Mouse (Mus musculus): ENCODE results near the gene Dcst2. TPM values are rescaled to one million over a fixed set of nuclear protein-coding genes. Genes with fewer than 3 reads are reported as not detected.

Dcst2 gene
- polyA plus RNA-seq, 1 experiment = not detected

DNA sequence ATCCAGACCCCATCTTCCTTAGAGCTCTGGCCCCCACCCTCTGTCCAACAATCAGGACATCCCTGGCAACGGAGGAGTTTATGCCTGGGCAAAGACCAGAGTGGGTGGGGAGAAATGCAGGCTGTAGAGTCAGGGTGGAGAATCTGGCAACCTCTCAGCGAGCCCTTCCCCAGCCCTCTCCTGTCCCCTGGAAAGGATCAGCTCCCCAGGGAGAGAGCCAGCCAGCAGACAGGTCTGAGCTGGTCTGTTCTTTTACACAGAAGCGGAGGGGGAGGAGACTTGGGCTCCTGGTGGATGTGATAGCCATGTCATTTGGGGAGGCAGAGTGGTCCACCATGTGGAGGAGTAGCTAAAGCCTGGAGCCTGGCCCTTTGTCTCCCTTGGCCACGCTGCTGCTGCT is 33.2 kb upstream of the Dcst2 start:
- H3K27me3 ChIP-seq (ENCODE audit: control insufficient read depth) = peaks cover 57% of the 10 kb centered on the region
- no peaks in the 10 kb centered on the region for H3K9me3 ChIP-seq (ENCODE audit: control insufficient read depth, low read length)
- H3K36me3 ChIP-seq (ENCODE audit: control insufficient read depth) = no peaks in the 10 kb centered on the region
- no peak overlapping the region for H3K4me3 ChIP-seq (replicated peaks)
- H3K4me1 ChIP-seq (ENCODE audit: control insufficient read depth) = peaks cover 5% of the 10 kb centered on the region
- TF ChIP-seq TAL1 (IDR thresholded peaks at IDR 0.05; ENCODE audit: low read length) (no peak), GATA1 (IDR thresholded peaks at IDR 0.05; ENCODE audit: low read length) (no peak)

DNA sequence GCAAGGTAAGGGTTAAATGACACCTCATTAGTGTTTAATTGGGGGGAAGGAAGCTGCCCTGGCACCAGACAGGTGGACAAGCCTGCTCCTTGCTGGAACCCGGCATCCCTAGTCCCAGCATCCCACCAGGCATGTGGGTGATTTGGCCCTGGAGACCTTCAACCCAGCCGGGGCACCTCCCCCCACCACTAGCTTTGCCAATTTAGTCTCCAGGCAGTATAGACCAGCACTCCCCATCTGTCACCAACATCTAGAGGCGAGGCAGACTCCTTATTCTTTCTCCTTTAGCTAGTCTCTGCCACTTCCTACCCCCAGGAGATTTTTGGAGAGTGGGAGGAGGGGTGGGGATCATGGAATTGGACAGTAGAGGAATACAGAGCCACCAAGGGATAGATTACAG is 31.4 kb upstream of the Dcst2 start:
- peaks cover 57% of the 10 kb centered on the region for H3K27me3 ChIP-seq (ENCODE audit: control insufficient read depth)
- peaks cover 5% of the 10 kb centered on the region for H3K4me1 ChIP-seq (ENCODE audit: control insufficient read depth)
- no peak for TF ChIP-seq TAL1 (IDR thresholded peaks at IDR 0.05; ENCODE audit: low read length)
- no peak for TF ChIP-seq GATA1 (IDR thresholded peaks at IDR 0.05; ENCODE audit: low read length)
- no peak overlapping the region for H3K4me3 ChIP-seq (replicated peaks)
- no peaks in the 10 kb centered on the region for H3K36me3 ChIP-seq (ENCODE audit: control insufficient read depth)
- H3K9me3 ChIP-seq (ENCODE audit: control insufficient read depth, low read length) = no peaks in the 10 kb centered on the region

DNA sequence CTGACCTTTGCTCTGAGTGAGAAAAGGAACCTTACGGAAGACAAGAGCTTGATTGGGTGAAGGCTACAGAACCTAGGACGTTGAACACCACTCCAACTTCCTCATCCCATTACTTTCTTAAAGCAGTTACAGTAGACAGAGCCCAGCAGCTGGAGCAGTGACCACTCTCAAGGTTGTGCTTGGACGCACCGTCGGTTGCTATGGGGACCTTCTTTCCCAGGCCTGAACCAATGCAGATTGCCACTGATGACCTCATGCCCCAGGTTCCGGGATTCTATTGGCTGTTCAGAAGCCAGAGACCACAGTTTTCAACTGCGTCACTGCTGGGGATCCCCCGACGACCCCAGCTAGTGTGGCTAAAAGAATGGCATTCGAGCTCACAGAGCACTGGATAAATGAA is 30.8 kb upstream of the Dcst2 start:
- Histone ChIP-seq H3K4me1 (ENCODE audit: control insufficient read depth) (peaks cover 3% of the 10 kb centered on the region), H3K36me3 (ENCODE audit: control insufficient read depth) (no peaks in the 10 kb centered on the region), H3K27me3 (ENCODE audit: control insufficient read depth) (peaks cover 52% of the 10 kb centered on the region), H3K9me3 (ENCODE audit: control insufficient read depth, low read length) (no peaks in the 10 kb centered on the region), H3K4me3 (replicated peaks) (no peak overlapping the region)
- no peak for TF ChIP-seq TAL1 (IDR thresholded peaks at IDR 0.05; ENCODE audit: low read length)
- no peak for TF ChIP-seq GATA1 (IDR thresholded peaks at IDR 0.05; ENCODE audit: low read length)

GRCm38 (mm10) chr3:89331561-89331960 is 30.2 kb upstream of the Dcst2 start:
- Histone ChIP-seq H3K36me3 (ENCODE audit: control insufficient read depth) (no peaks in the 10 kb centered on the region), H3K4me1 (ENCODE audit: control insufficient read depth) (peaks cover 2% of the 10 kb centered on the region; the same call in 1 of the 2 replicates), H3K27me3 (ENCODE audit: control insufficient read depth) (peaks cover 55% of the 10 kb centered on the region), H3K4me3 (replicated peaks) (no peak overlapping the region), H3K9me3 (ENCODE audit: control insufficient read depth, low read length) (no peaks in the 10 kb centered on the region)
- TF ChIP-seq TAL1 (IDR thresholded peaks at IDR 0.05; ENCODE audit: low read length) (no peak), GATA1 (IDR thresholded peaks at IDR 0.05; ENCODE audit: low read length) (no peak)

DNA sequence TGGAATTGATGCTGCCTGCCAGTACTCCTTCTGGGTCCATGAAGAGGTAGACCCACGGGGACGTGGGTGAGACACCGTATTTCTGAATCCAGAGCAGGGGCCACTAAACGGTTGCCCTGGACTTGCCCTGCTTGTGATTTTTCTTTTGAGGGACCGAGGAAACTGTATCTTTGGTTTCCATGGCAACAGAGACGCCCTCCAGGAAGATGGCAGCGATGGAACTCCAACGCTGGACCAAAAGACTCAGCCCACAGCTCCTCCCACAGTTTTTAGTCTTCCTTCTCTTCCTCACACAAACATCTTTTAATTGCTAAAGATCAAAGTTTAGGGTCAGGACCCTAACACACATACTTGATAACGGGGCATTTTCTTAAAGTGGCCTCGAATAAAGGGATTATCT is 29.8 kb upstream of the Dcst2 start:
- H3K27me3 ChIP-seq (ENCODE audit: control insufficient read depth) = peaks cover 57% of the 10 kb centered on the region
- H3K36me3 ChIP-seq (ENCODE audit: control insufficient read depth) = no peaks in the 10 kb centered on the region
- TF ChIP-seq GATA1 (IDR thresholded peaks at IDR 0.05; ENCODE audit: low read length) (no peak), TAL1 (IDR thresholded peaks at IDR 0.05; ENCODE audit: low read length) (no peak)
- no peaks in the 10 kb centered on the region for H3K9me3 ChIP-seq (ENCODE audit: control insufficient read depth, low read length)
- peaks cover 2% of the 10 kb centered on the region; the same call in 1 of the 2 replicates for H3K4me1 ChIP-seq (ENCODE audit: control insufficient read depth)
- no peak overlapping the region for H3K4me3 ChIP-seq (replicated peaks)

DNA sequence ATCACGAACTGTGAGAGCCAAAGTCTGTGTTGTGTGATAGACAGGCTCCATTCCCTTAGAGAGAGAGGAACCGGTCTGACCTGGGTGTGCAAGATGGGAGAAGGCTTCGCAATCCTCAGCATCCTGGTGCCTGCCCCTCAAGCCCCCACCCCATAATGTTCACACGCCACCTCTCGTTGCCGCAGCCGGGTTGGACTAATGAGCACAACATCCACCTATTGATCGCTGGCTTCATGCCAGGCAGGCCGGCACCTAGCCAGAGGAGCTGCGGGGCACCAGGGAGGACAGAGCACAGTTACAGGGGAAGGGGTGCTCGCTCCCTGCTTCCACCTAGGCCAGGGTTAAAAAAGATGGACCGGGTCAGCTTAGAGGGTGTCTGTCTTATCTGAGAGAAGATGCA is 29.3 kb upstream of the Dcst2 start:
- Histone ChIP-seq H3K4me3 (replicated peaks) (no peak overlapping the region), H3K4me1 (ENCODE audit: control insufficient read depth) (peaks cover 3% of the 10 kb centered on the region), H3K9me3 (ENCODE audit: control insufficient read depth, low read length) (no peaks in the 10 kb centered on the region), H3K36me3 (ENCODE audit: control insufficient read depth) (no peaks in the 10 kb centered on the region), H3K27me3 (ENCODE audit: control insufficient read depth) (peaks cover 58% of the 10 kb centered on the region)
- TF ChIP-seq TAL1 (IDR thresholded peaks at IDR 0.05; ENCODE audit: low read length) (no peak), GATA1 (IDR thresholded peaks at IDR 0.05; ENCODE audit: low read length) (no peak)

- H3K36me3 ChIP-seq (ENCODE audit: control insufficient read depth) = no peaks in the 10 kb centered on the region
- no peaks in the 10 kb centered on the region for H3K9me3 ChIP-seq (ENCODE audit: control insufficient read depth, low read length)
- H3K4me3 ChIP-seq (replicated peaks) = no peak overlapping the region
- no peak for TF ChIP-seq TAL1 (IDR thresholded peaks at IDR 0.05; ENCODE audit: low read length)
- H3K27me3 ChIP-seq (ENCODE audit: control insufficient read depth) = peaks cover 59% of the 10 kb centered on the region
- H3K4me1 ChIP-seq (ENCODE audit: control insufficient read depth) = peaks cover 9% of the 10 kb centered on the region
These were observed 28.7 kb upstream of the Dcst2 start for GRCm38 (mm10) chr3:89333053-89333452.

DNA sequence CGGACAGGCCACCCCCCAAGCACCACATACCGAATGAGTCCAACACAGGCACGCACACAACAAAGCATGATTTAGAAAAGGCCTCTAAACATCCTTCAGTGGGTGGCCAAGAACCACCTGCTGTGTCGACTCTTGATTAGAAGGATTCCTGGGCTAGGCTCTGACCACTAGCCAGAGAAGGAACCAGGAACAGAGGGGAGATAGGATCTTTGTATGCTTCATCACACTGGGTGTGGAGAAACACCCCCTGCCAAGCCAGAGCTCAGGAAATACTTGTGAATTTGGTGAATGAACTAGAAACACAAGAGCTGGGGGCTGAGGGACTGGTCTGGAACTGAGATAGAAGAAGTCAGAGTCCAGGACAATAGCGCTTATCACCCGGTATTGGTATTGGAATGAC is 25.2 kb upstream of the Dcst2 start:
- H3K9me3 ChIP-seq (ENCODE audit: control insufficient read depth, low read length) = no peaks in the 10 kb centered on the region
- TF ChIP-seq TAL1 (IDR thresholded peaks at IDR 0.05; ENCODE audit: low read length) = no peak
- no peak for TF ChIP-seq GATA1 (IDR thresholded peaks at IDR 0.05; ENCODE audit: low read length)
- H3K36me3 ChIP-seq (ENCODE audit: control insufficient read depth) = no peaks in the 10 kb centered on the region
- H3K4me1 ChIP-seq (ENCODE audit: control insufficient read depth) = peaks cover 11% of the 10 kb centered on the region
- no peak overlapping the region for H3K4me3 ChIP-seq (replicated peaks)
- peaks cover 45% of the 10 kb centered on the region for H3K27me3 ChIP-seq (ENCODE audit: control insufficient read depth)

GRCm38 (mm10) chr3:89337062-89337720 is 24.6 kb upstream of the Dcst2 start:
- TF ChIP-seq GATA1 (IDR thresholded peaks at IDR 0.05; ENCODE audit: low read length) (no peak), TAL1 (IDR thresholded peaks at IDR 0.05; ENCODE audit: low read length) (no peak)
- Histone ChIP-seq H3K9me3 (ENCODE audit: control insufficient read depth, low read length) (no peaks in the 10 kb centered on the region), H3K27me3 (ENCODE audit: control insufficient read depth) (peaks cover 42% of the 10 kb centered on the region), H3K4me3 (replicated peaks) (peak overlapping the region; percentile 57), H3K4me1 (ENCODE audit: control insufficient read depth) (peaks cover 11% of the 10 kb centered on the region), H3K36me3 (ENCODE audit: control insufficient read depth) (no peaks in the 10 kb centered on the region)
